Mouse (Mus musculus) embryonic stem cell, embryonic (primary cell): ENCODE results near the gene Aldh4a1.

Experiments
- CTCF ChIA-PET, 4 experiments: fragments of 300-600 bp in 2 of 4; fragments of 350-600 bp in 2 of 4; sonication (Branson Sonifier 250); formaldehyde crosslinking; loops; one replicate each; lab custom pipeline; 2022; ENCODE audit warnings: inconsistent platforms in 2 of 4; lab: Charles Lee
- POLR2A ChIA-PET, 4 experiments: fragments of 300-600 bp in 2 of 4; fragments of 350-600 bp in 2 of 4; sonication (Branson Sonifier 250); formaldehyde crosslinking; loops; one replicate each; lab custom pipeline; 2022; ENCODE audit warnings: antibody characterized with exemption in 4 of 4, inconsistent platforms in 1 of 4; lab: Charles Lee

Aldh4a1 gene

GRCm38 (mm10) chr4:139624116-139624489 is 1.4 kb downstream of the Aldh4a1 start:
- ChIA-PET POLR2A (interaction anchor here in 2 of 4 experiments (0.7 to 2.1 kb wide), 6 partner anchors 8 to 135 kb away, joined by 3 to 8 read pairs (median 4); no protein-coding TSS in a partner anchor), CTCF (interaction anchor here in 2 of 4 experiments (1.6 to 4.8 kb wide), 4 partner anchors 12 to 50 kb away, joined by 3 to 48 read pairs (median 9); no protein-coding TSS in a partner anchor)

GRCm38 (mm10) chr4:139624706-139625105 is 2.0 kb downstream of the Aldh4a1 start:
- POLR2A ChIA-PET = interaction anchor here in 2 of 4 experiments (0.8 to 1.4 kb wide), 7 partner anchors 8 to 136 kb away, joined by 3 to 6 read pairs (median 3); no protein-coding TSS in a partner anchor

GRCm38 (mm10) chr4:139627361-139627760 is 4.7 kb downstream of the Aldh4a1 start:
- POLR2A ChIA-PET = interaction anchor here (0.6 to 5.3 kb wide), 10 partner anchors 9 to 318 kb away, joined by 3 to 29 read pairs (median 4); partner anchors contain the start of genes Gm21969 (in 1 of the 4) and Pqlc2 (in 1 of the 4)
- CTCF ChIA-PET = interaction anchor here (0.5 to 4.8 kb wide), 11 partner anchors 9 to 91 kb away, joined by 3 to 39 read pairs (median 4); partner anchors contain the start of gene Gm21969 (in 2 of the 4)

More at GRCm38 (mm10) chr4:139624706-139625105, 2.0 kb downstream of the Aldh4a1 start:
- CTCF ChIA-PET = interaction anchor here in 2 of 4 experiments (0.6 to 1.3 kb wide), 2 partner anchors 22 to 44 kb away, joined by 3 to 4 read pairs; partner anchors contain the start of gene Gm21969 (in 1 of the 2)

DNA sequence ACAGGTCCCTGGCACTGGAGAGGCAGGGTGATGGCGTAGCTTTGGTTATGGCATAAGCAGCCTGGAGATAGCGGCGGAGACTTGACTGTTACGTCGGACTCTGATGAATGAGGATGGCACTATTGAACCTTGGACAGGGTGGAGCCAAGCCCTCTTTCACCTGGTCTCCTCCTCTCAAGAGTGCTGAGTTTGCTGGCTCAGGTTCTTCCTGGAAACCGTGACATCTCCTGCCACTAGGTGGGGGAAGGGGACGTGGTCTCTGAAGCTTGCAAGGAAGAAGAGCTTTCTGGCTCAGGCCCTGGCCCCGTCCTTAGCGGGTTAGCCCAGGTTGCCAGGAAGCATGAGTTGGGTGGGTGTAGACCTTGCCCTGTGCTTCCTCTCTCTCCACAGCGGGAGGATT is 7.5 kb downstream of the Aldh4a1 start:
- ChIA-PET CTCF (interaction anchor here (0.5 to 7.7 kb wide), 27 partner anchors 8 to 1048 kb away, joined by 3 to 42 read pairs (median 5); partner anchors contain the start of gene Gm21969 (in 4 of the 4)), POLR2A (interaction anchor here in 3 of 4 experiments (0.6 to 5.3 kb wide), 11 partner anchors 8 to 140 kb away, joined by 3 to 29 read pairs (median 9); partner anchors contain the start of gene Aldh4a1 (in 1 of the 3))

GRCm38 (mm10) chr4:139631141-139631540 is 8.5 kb downstream of the Aldh4a1 start:
- POLR2A ChIA-PET = interaction anchor here in 2 of 4 experiments (1.1 to 5.3 kb wide), 10 partner anchors 7 to 141 kb away, joined by 3 to 29 read pairs (median 10); partner anchors contain the start of gene Aldh4a1 (in 1 of the 2)
- CTCF ChIA-PET = interaction anchor here (0.9 to 7.7 kb wide), 15 partner anchors 11 to 228 kb away, joined by 3 to 42 read pairs (median 6); partner anchors contain the start of gene Gm21969 (in 4 of the 4)

DNA sequence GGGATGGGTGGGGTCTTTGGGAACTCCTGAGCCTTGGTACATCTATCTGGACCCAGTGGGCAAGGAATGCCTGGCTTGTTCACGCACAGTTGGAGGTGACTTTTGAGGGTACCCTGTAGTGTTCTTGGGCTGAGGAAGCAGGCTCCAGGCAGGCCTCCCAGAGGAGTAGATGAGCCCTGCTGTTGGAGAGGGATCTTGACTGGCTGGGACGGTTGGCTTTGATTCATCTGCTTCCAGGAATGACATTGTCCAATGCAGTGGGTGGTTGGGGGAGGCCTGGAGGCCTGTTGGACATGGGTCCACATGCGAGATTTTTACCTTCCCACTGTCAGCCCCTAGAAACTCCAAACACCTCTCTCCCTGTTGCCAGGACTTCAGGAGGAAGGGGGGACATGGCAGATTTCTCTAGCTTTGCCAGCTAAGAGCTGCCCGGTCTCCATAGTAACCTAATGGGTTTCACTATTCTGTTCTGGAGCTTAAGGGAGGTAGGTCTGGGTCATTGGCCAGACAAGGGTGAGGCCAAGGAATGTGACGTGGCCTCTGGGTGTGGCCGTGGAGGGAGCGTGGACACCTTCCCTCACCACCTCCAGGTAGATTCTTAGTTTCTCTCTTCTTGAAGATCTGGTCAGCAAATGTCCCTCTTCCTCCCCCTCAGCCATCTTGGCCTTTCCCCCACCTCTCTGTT is 9.0 kb downstream of the Aldh4a1 start:
- CTCF ChIA-PET = interaction anchor here in 3 of 4 experiments (1.0 to 7.7 kb wide), 11 partner anchors 10 to 301 kb away, joined by 3 to 42 read pairs (median 10); partner anchors contain the start of gene Gm21969 (in 2 of the 3)
- POLR2A ChIA-PET = interaction anchor here in 3 of 4 experiments (0.7 to 5.3 kb wide), 10 partner anchors 7 to 416 kb away, joined by 3 to 29 read pairs (median 8); partner anchors contain the start of gene Aldh4a1 (in 2 of the 3)

- CTCF ChIA-PET = interaction anchor here in 2 of 4 experiments (1.1 to 7.7 kb wide), 7 partner anchors 9 to 302 kb away, joined by 3 to 42 read pairs (median 10); no protein-coding TSS in a partner anchor
- POLR2A ChIA-PET = interaction anchor here in 3 of 4 experiments (0.6 to 5.3 kb wide), 10 partner anchors 8 to 1915 kb away, joined by 3 to 29 read pairs (median 4); partner anchors contain the start of gene Aldh4a1 (in 2 of the 3)
Observed at GRCm38 (mm10) chr4:139632254-139632580, 9.6 kb downstream of the Aldh4a1 start.

GRCm38 (mm10) chr4:139636373-139636772 is 13.7 kb downstream of the Aldh4a1 start:
- CTCF ChIA-PET = interaction anchor here (0.7 to 7.7 kb wide), 66 partner anchors 8 to 521 kb away, joined by 3 to 42 read pairs (median 4); partner anchors contain the start of genes Aldh4a1 (in 4 of the 4) and Gm21969 (in 4 of the 4)
- POLR2A ChIA-PET = interaction anchor here (0.6 to 5.2 kb wide), 16 partner anchors 9 to 444 kb away, joined by 3 to 35 read pairs (median 4); partner anchors contain the start of genes Aldh4a1 (in 2 of the 4), Capzb (in 1 of the 4) and Gm21969 (in 1 of the 4)

DNA sequence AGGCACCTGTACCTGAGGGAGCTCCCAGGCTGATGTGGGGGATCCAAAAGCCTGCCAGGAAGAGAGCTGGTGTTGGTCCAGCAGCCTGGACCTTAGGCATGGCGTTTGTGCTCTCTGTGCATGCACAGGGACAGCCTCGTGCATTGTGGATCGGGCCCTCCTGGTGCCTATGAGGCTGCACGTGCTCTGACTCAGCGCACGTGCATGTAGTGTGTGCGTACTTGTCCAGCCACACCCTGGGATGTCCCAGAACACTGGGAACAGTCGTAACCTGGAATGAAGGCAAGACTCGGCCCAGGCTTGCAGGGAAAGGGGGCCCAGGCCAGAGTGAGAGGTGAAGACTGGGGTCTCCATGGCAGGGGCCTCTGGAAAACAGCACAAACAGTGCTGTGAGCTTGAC is 15.2 kb downstream of the Aldh4a1 start:
- POLR2A ChIA-PET = interaction anchor here in 2 of 4 experiments (0.6 to 5.2 kb wide), 14 partner anchors 8 to 725 kb away, joined by 3 to 35 read pairs (median 4); partner anchors contain the start of genes Aldh4a1 (in 2 of the 2), Gm21969 (in 1 of the 2) and Otud3 (in 1 of the 2)

DNA sequence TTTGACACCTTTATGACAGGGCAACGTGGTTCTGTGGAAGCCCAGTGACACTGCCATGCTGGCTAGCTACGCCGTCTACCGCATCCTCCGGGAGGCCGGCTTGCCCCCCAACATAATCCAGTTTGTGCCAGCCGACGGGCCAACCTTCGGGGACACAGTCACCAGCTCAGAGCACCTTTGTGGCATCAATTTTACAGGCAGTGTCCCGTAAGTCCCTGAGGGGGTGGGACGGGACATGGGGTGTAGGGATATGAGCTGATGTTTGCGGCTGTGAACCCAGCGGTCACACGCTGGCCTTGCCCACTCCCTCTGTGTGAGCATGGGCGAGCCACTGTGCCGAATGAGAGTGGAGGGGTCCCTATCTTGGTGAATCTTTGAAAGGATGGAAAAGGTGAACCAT is 15.7 kb downstream of the Aldh4a1 start:
- ChIA-PET POLR2A (interaction anchor here in 3 of 4 experiments (0.6 to 5.2 kb wide), 14 partner anchors 8 to 181 kb away, joined by 3 to 35 read pairs (median 4); partner anchors contain the start of genes Aldh4a1 (in 1 of the 3) and Gm21969 (in 1 of the 3)), CTCF (interaction anchor here (1.0 to 5.7 kb wide), 13 partner anchors 8 to 220 kb away, joined by 3 to 39 read pairs (median 5); partner anchors contain the start of genes Gm21969 (in 2 of the 4) and Aldh4a1 (in 1 of the 4))

More for the DNA sequence above, 15.2 kb downstream of the Aldh4a1 start:
- CTCF ChIA-PET = interaction anchor here (0.6 to 5.7 kb wide), 15 partner anchors 9 to 221 kb away, joined by 3 to 39 read pairs (median 7); partner anchors contain the start of genes Aldh4a1 (in 1 of the 4) and Gm21969 (in 1 of the 4)

- ChIA-PET CTCF (interaction anchor here in 3 of 4 experiments (0.7 to 5.7 kb wide), 15 partner anchors 10 to 419 kb away, joined by 3 to 39 read pairs (median 4); partner anchors contain the start of genes Gm21969 (in 2 of the 3) and Aldh4a1 (in 1 of the 3)), POLR2A (interaction anchor here in 3 of 4 experiments (0.5 to 5.2 kb wide), 17 partner anchors 9 to 695 kb away, joined by 3 to 35 read pairs (median 4); partner anchors contain the start of genes Aldh4a1 (in 2 of the 3), Akr7a5 (in 1 of the 3) and Pqlc2 (in 1 of the 3))
Observed at GRCm38 (mm10) chr4:139639801-139640200, 17.1 kb downstream of the Aldh4a1 start.

DNA sequence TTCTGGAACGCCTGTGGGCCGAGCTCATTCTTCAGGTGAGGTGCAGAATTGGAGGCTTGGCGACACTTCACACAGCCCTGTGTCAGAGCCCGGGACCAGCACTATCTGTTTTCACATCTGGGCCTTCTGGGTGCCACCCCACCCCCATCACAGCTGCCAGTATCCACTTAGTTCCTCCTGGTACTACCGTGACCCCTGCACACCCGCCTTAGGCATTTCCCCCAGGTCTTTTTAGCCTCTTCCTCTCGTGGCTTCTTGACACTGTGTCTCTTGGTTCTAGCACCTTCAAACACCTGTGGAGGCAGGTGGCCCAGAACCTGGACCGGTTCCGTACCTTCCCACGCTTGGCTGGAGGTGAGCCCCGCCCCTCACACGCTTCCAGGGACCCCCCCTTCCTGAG is 17.7 kb downstream of the Aldh4a1 start:
- ChIA-PET POLR2A (interaction anchor here in 3 of 4 experiments (0.6 to 5.2 kb wide), 15 partner anchors 8 to 330 kb away, joined by 3 to 35 read pairs (median 4); partner anchors contain the start of genes Aldh4a1 (in 2 of the 3), Akr7a5 (in 1 of the 3) and Pqlc2 (in 1 of the 3)), CTCF (interaction anchor here (0.5 to 5.7 kb wide), 13 partner anchors 12 to 419 kb away, joined by 3 to 39 read pairs (median 5); partner anchors contain the start of genes Gm21969 (in 2 of the 4) and Aldh4a1 (in 1 of the 4))

- CTCF ChIA-PET = interaction anchor here in 3 of 4 experiments (0.5 to 5.7 kb wide), 12 partner anchors 11 to 425 kb away, joined by 3 to 39 read pairs (median 4); partner anchors contain the start of gene Gm21969 (in 2 of the 3)
- POLR2A ChIA-PET = interaction anchor here in 3 of 4 experiments (0.6 to 5.2 kb wide), 11 partner anchors 8 to 331 kb away, joined by 3 to 35 read pairs (median 4); partner anchors contain the start of genes Akr7a5 (in 1 of the 3), Aldh4a1 (in 1 of the 3) and Pqlc2 (in 1 of the 3)
Observed at GRCm38 (mm10) chr4:139640775-139641174, 18.1 kb downstream of the Aldh4a1 start.

- POLR2A ChIA-PET = interaction anchor here in 2 of 4 experiments (0.6 to 1.9 kb wide), 5 partner anchors 11 to 153 kb away, joined by 4 to 10 read pairs (median 4); no protein-coding TSS in a partner anchor
- CTCF ChIA-PET = interaction anchor here in 3 of 4 experiments (0.6 to 2.8 kb wide), 14 partner anchors 9 to 450 kb away, joined by 3 to 17 read pairs (median 4); partner anchors contain the start of genes Gm21969 (in 3 of the 3) and Aldh4a1 (in 1 of the 3)
Observed at GRCm38 (mm10) chr4:139641829-139642425, 19.3 kb downstream of the Aldh4a1 start.

DNA sequence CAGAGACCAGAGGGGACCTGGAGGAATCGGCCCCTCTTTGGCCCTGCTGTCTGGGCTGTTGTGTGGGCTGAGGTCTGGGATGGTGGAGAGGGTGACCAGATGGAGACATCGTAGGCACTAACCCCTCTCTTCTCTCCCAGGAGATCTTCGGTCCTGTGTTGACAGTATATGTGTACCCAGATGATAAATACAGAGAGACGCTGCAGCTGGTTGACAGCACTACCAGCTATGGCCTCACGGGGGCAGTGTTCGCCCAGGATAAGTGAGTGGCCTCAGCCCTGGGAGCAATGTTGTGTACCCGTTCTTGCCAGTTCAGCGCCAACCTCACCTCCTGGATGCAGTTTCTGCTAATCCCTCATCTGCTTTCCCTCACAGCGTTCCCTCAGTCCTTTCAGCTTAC is 21.3 kb downstream of the Aldh4a1 start:
- POLR2A ChIA-PET = interaction anchor here in 2 of 4 experiments (0.6 to 1.8 kb wide), 7 partner anchors 11 to 1107 kb away, joined by 3 to 7 read pairs (median 3); partner anchors contain the start of gene Aldh4a1 (in 2 of the 2)

More for the DNA sequence above, 21.3 kb downstream of the Aldh4a1 start:
- CTCF ChIA-PET = interaction anchor here (0.5 to 2.8 kb wide), 78 partner anchors 9 to 1774 kb away, joined by 3 to 42 read pairs (median 4); partner anchors contain the start of genes Aldh4a1 (in 3 of the 4), Gm21969 (in 3 of the 4) and Tas1r2 (in 2 of the 4)
